Mouse (Mus musculus) telencephalon, adult 2 months (tissue): ENCODE data around the gene Smarcd1.

ENCODE experiments used
- DNase-seq: peaks from one replicate; pipeline ENCODE4 v3.0.0-alpha.2; 2011; ENCODE audit warnings: low read depth, low spot score

Gene Smarcd1

GRCm38 (mm10) chr15:99731167-99731566 is 29.2 kb downstream of the Smarcd1 start:
- DNase-seq, result no peak

- no peak for DNase-seq
Measured at GRCm38 (mm10) chr15:99731678-99732077, 29.7 kb downstream of the Smarcd1 start.

- DNase-seq, result no peak
Measured at GRCm38 (mm10) chr15:99733186-99733585, 31.3 kb downstream of the Smarcd1 start.

GRCm38 (mm10) chr15:99735631-99736030 is 33.7 kb downstream of the Smarcd1 start:
- DNase-seq, result no peak

GRCm38 (mm10) chr15:99736675-99737074 is 34.7 kb downstream of the Smarcd1 start:
- DNase-seq, result no peak

GRCm38 (mm10) chr15:99740229-99740628 is 38.3 kb downstream of the Smarcd1 start:
- no peak for DNase-seq

GRCm38 (mm10) chr15:99754204-99754603 is 52.3 kb downstream of the Smarcd1 start:
- DNase-seq, result no peak
